Mouse (Mus musculus) midbrain, embryonic 15.5 days (tissue): ENCODE data around the gene Galt. TPM values are rescaled to one million over a fixed set of nuclear protein-coding genes. Genes with fewer than 3 reads are reported as not detected.
A peak's percentile ranks its signal among the peaks of the same experiment; 100 is the strongest.
"Not testable (repeated sequence)": the region's sequence is repeated elsewhere in the genome, so short reads cannot be mapped to it uniquely, and the experiment has no call there.

Experiments
- ATAC-seq: fragments of 200-750 bp; cut with Nextera tagmentation; replicated peaks from 2 replicates; pipeline ENCODE4 v1.8.0; 2017; ENCODE audit warnings: moderate TSS enrichment
- H3K27ac ChIP-seq: fragments of 300-500 bp; sonication (generic); 2 replicates; pipeline ENCODE4 v1.5.1; 2015; ENCODE audit warnings: mild to moderate bottlenecking, inconsistent platforms
- H3K27me3 ChIP-seq: fragments of 300-500 bp; sonication (generic); replicated peaks from 2 replicates; pipeline ENCODE4 v1.6.1; 2015; ENCODE audit warnings: inconsistent platforms
- H3K36me3 ChIP-seq: fragments of 300-500 bp; sonication (generic); replicated peaks from 2 replicates; pipeline ENCODE4 v1.6.1; 2015; ENCODE audit warnings: inconsistent platforms
- H3K4me1 ChIP-seq: fragments of 300-500 bp; sonication (generic); 2 replicates; pipeline ENCODE4 v1.6.1; 2015; ENCODE audit warnings: inconsistent platforms
- H3K4me2 ChIP-seq: fragments of 300-500 bp; sonication (generic); 2 replicates; pipeline ENCODE4 v1.6.1; 2015; ENCODE audit warnings: inconsistent platforms, mild to moderate bottlenecking, moderate library complexity
- H3K4me3 ChIP-seq: fragments of 300-500 bp; sonication (generic); 2 replicates; pipeline ENCODE4 v1.5.1; 2015; ENCODE audit warnings: mild to moderate bottlenecking, inconsistent platforms
- H3K9ac ChIP-seq: fragments of 300-500 bp; sonication (generic); 2 replicates; pipeline ENCODE4 v1.6.1; 2015; ENCODE audit warnings: mild to moderate bottlenecking, inconsistent platforms
- H3K9me3 ChIP-seq: fragments of 300-500 bp; sonication (generic); 2 replicates; pipeline ENCODE4 v1.6.1; 2016; ENCODE audit warnings: inconsistent platforms
- WGBS: fragments of 180-500 bp; shearing (Covaris S2); methylation state at CpG from one replicate; pipeline ENCODE4 v1.1.7; 2015; ENCODE audit warnings: mixed read lengths; 5-methylcytosine and 5-hydroxymethylcytosine counted together
- polyA plus RNA-seq: library from polyadenylated mRNA; unstranded; fragments of >200 nt; fragmentation: Nextera tagmentation; extraction: Ambion mirVana; gene quantifications from 2 replicates; pipeline ENCODE4 v1.2.1, GENCODE M21; 2015

The Galt gene
- polyA plus RNA-seq, 1 experiment from 2014 or later = 51.1 TPM

DNA sequence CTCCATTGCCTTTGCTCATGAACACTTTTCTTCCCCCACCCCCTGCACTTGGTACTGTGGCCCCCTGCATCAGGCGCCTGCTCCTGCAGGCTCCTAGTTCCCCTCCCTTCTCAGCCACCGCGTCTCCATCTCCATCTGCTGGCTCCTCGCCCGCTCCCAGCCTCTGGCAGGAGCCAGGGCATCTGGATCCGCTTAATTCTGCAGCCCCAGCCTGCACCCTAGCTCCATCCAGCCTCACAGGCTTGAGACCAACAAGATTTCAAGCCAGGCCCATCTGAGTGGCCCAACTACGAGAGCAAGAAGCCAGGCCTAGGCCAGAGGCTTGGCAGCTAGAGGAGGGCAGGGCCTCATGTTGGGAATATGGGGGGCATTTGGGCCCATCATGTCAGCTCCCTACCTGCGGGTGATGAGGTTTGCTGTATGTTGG is 7.7 kb downstream of the Galt start:
- WGBS = 39% methylated on average over 8 of the region's 8 CpGs
- H3K9me3 ChIP-seq, H3K4me2 ChIP-seq, H3K27me3 ChIP-seq, H3K36me3 ChIP-seq, ATAC-seq, H3K9ac ChIP-seq, H3K4me3 ChIP-seq: not testable (repeated sequence)
- Histone ChIP-seq H3K4me1 (peaks cover 25% of the 10 kb centered on the region), H3K27ac (peak overlapping the region; percentile 30; the same call in 1 of the 2 replicates)

DNA sequence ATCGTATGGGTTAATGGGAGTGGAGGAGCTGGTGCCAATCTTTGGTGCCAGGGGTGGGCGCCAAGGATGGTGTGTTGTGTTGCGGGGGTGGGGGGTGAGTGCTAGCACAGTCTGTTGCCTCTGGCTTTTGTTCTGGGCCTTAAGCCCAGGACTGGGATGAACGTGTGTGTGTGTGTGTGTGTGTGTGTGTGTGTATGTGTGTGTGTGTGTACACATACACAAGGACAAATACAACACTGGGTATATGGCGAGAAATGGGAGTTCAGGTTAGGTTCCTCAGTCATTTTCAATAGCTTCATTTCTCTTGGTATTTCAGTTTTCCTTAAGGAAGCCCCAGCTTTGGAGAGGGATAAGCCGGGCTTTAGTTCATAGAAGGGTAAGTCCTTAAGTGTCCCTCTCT is 8.1 kb downstream of the Galt start:
- H3K4me3 ChIP-seq, ATAC-seq, H3K27ac ChIP-seq, H3K36me3 ChIP-seq, H3K27me3 ChIP-seq, H3K9ac ChIP-seq, H3K4me2 ChIP-seq, H3K9me3 ChIP-seq: not testable (repeated sequence)
- peaks cover 25% of the 10 kb centered on the region for H3K4me1 ChIP-seq
- 82% methylated on average over 5 of the region's 6 CpGs for WGBS

DNA sequence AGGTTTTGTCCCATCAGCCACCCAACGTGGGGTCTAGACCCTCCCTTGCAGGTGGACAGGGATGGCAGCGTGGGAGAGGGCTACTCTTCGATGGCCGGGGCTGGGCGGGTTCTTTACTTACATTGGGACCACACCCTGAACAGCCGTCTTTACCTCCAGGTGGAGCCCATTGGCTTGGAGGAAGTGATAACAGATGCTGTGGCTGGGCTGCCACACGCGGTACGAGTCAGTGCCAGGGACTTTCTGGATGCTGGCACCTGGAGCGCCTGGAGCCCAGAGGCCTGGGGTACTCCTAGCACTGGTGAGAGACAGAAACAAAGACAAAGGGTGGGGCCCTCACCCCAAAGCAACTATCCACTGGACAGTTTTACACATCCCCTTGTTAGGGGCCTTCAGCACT is 12.3 kb downstream of the Galt start:
- H3K27me3 ChIP-seq, H3K36me3 ChIP-seq, H3K4me3 ChIP-seq, H3K27ac ChIP-seq, H3K9ac ChIP-seq, H3K4me2 ChIP-seq, H3K4me1 ChIP-seq, H3K9me3 ChIP-seq, ATAC-seq: not testable (repeated sequence)
- 87% methylated on average over 10 of the region's 10 CpGs for WGBS

DNA sequence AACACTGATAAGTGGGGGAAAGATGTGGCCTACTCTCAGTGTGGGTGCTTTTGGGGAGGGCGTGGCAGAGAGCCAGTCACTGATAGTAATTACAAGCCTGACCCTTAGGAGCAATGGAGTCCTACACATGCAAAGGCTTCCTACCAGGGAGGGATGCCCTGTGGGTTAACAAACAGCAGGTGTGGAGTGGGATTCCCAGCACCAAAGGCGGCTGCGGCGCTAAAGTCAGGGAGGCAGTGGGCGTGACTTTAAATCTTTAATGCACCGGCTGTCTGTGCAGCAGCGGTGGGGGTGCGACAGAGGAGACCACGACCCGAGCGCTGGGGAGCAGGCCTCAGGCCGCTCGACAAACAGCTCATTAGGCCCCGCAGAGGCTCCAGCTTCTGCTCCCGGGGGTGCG is 17.9 kb downstream of the Galt start:
- H3K27me3 ChIP-seq, H3K36me3 ChIP-seq, H3K4me1 ChIP-seq, H3K9me3 ChIP-seq, ATAC-seq, H3K27ac ChIP-seq, H3K9ac ChIP-seq: not testable (repeated sequence)
- WGBS = 6% methylated on average over 7 of the region's 16 CpGs
- H3K4me3 ChIP-seq = peak overlapping the region; percentile 37
- H3K4me2 ChIP-seq = peak overlapping the region; percentile 48

DNA sequence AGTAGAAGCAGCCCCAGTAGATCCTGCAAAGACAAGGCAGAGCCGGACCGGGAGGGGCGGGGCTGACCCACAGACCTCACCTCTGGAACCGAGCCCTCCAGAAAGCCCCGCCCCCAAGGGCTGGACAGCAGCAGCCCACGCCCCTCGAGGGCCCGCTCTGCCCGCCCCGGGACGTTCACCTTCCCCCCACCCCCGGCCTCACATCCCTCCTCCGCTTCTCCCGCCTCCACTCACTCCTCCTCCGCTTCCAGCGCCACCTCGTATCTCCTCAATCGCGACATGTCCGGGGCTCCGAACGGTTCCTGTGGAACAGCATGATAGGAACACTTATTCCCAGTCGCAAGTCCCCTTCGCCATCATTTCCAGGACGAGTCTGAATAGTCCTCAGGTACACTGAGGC is 18.5 kb downstream of the Galt start:
- H3K4me1 ChIP-seq, ATAC-seq, H3K36me3 ChIP-seq, H3K9me3 ChIP-seq, H3K27me3 ChIP-seq: not testable (repeated sequence)
- Histone ChIP-seq H3K4me3 (peak overlapping the region; percentile 50), H3K9ac (peak overlapping the region; percentile 38; the same call in 1 of the 2 replicates), H3K27ac (peak overlapping the region; percentile 60; the same call in 1 of the 2 replicates), H3K4me2 (peak overlapping the region; percentile 56)
- WGBS = 0% methylated on average over 24 of the region's 25 CpGs

DNA sequence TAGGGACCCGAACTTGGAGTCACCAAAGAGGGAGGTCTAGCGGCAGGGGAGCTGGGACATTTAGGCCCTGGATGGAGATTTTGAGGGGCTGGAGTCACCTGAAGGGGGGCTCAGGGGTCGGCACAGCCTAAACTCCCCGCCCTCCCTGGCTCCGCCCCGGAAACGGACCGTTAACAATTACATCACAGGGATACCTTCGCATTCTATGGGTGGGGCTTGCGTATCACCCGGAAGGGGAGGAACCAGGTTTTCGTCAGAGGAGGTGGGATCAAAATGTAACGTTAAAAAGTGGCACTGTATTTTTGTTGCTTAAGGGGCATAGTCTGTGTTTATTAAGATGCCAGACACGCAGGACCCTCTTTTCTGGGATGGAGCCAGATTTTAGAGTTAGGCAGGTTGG is 19.0 kb downstream of the Galt start, which contains the start of gene Ccl27a:
Gene Ccl27a, minus strand, starts transcription at position 246 of the 400 bp plus-strand sequence.
- whole genome bisulfite sequencing = under 1% methylated on average over 12 of the region's 14 CpGs
- Histone ChIP-seq H3K4me3 (peak within 1 kb of the TSS; percentile 50), H3K4me2 (peak within 1 kb of the TSS; percentile 56), H3K27ac (peak within 1 kb of the TSS; percentile 71), H3K9ac (peak within 1 kb of the TSS; percentile 38; the same call in 1 of the 2 replicates)
- not testable (repeated sequence) for H3K9me3 ChIP-seq, H3K4me1 ChIP-seq, H3K27me3 ChIP-seq, ATAC-seq, H3K36me3 ChIP-seq

DNA sequence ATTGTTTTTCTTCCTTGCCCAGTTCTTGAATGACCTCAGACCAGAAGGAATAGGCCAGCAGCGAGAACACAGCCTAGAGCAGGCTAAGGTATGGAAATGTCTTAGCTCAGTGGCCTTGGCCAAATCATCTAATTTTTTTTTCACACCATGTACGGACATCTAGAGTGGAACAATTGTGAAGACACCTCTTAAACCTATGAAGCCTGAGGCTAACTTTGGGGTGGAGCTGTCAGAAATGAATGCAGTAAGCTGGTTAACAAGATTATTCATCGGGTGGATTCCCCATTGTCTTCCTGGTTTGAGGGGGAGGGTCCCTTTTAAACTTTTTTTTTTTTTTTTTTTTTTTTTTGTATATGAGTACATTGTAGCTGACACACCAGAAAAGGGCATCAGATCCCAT is 19.5 kb downstream of the Galt start:
- peak overlapping the region; percentile 38; the same call in 1 of the 2 replicates for H3K9ac ChIP-seq
- not testable (repeated sequence) for ATAC-seq, H3K36me3 ChIP-seq, H3K9me3 ChIP-seq, H3K27me3 ChIP-seq, H3K4me1 ChIP-seq
- H3K27ac ChIP-seq = peak overlapping the region; percentile 71
- H3K4me3 ChIP-seq = peak overlapping the region; percentile 50
- peak overlapping the region; percentile 56 for H3K4me2 ChIP-seq
- 55% methylated on average over 3 of the region's 3 CpGs for WGBS

DNA sequence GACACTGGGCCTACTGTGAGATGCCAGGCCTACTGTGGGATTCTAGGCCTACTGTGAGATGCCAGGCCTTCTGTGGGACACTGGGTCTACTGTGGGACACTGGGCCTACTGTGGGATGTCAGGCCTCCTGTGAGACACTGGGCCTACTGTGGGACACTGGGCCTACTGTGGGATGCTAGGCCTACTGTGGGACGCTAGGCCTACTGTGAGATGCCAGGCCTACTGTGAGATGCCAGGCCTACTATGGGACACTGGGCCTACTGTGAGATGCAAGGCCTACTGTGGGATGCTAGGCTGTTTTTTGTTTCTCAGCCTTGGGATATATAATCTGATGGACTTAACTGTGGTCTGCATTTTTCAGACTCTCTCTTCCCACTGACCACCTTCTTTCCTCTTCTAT is 20.8 kb downstream of the Galt start:
- not testable (repeated sequence) for H3K9ac ChIP-seq, H3K27ac ChIP-seq, H3K27me3 ChIP-seq, H3K36me3 ChIP-seq, ATAC-seq, H3K4me3 ChIP-seq, H3K4me1 ChIP-seq, H3K9me3 ChIP-seq, H3K4me2 ChIP-seq
- 78% methylated on average over 1 of the region's 1 CpGs for WGBS

DNA sequence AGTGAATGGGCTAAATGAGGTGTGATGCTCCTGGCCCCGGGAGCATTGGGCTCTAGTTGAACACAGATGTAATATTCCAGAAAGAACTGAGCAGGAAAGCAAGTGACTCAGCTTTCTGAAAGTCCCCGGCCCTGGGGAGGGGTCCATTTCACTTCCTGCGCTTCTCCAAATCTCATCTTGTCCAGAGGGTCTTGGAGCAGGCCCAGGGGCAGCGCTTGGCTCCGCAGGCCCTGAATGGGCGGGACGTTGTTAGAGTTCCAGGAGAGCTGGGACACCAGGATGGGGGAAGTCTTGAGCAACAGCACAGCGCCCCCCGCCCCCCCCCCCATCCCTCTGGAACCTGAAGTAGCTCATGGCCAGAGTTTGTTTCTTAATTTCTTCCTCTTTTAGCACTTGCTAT is 26.2 kb downstream of the Galt start:
- not testable (repeated sequence) for H3K4me1 ChIP-seq, H3K9me3 ChIP-seq, H3K4me3 ChIP-seq, H3K36me3 ChIP-seq, H3K9ac ChIP-seq, H3K4me2 ChIP-seq, H3K27me3 ChIP-seq, H3K27ac ChIP-seq, ATAC-seq
- WGBS = 33% methylated on average over 4 of the region's 9 CpGs

DNA sequence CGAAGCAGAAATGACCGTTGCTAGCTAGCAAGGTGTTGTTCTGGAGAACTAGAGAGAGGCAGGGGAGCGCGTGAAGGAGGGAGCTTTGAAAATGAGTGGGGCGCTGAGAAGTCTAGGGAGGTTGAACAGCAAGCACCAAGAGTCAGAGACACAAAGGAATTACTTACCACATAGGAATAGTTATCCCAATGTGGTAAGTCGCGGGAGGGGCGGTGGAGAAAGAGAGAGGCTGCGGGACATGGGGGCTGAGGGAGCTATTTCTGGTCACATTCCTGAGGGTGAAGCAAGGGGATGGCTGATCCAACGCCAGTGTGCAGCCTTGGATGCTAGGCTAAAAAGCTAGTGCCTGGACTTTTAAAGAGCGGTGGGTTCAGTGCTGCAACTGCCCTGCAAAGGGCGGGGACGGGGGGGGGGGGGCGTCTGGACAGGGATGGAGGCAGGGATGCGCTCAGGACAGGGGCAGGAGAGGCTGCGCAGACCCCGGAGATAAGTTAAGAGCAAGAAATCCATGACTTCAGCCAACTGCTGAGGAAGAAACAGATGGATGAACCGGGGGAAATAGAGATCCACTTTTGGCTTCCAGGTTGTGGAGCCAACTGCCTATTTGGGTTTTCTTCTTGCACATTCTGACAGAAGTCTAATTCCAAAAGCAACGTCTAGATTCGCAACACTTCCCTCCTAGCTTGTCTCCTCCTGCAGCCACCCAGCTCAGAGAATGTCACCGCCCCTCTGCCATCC is 26.9 kb downstream of the Galt start:
- H3K4me2 ChIP-seq, H3K9ac ChIP-seq, H3K9me3 ChIP-seq, H3K4me3 ChIP-seq, H3K27ac ChIP-seq, H3K4me1 ChIP-seq, H3K36me3 ChIP-seq, H3K27me3 ChIP-seq, ATAC-seq: not testable (repeated sequence)
- 15% methylated on average over 17 of the region's 21 CpGs for WGBS

DNA sequence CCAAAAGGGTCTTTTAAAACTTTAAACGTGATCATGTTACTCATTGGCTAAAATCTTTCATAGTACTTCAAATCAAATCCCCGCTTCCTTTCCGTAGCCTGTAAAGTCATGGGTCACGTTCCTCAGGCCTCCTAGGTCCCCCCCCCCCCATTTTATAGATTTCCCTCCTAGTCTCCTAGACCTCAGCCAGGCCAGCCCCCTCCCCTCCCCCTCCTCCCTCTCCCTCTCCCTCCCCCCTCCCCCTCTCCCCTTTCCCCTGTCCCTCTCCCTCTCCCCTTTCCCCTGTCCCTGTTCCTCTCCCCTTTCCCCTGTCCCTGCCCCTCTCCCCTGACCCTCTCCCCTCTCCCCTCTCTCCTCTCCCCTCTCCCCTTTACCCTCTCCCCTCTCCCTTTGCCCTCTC is 27.7 kb downstream of the Galt start:
- ATAC-seq, H3K27me3 ChIP-seq: not testable (repeated sequence)
- WGBS = 25% methylated on average over 4 of the region's 4 CpGs

DNA sequence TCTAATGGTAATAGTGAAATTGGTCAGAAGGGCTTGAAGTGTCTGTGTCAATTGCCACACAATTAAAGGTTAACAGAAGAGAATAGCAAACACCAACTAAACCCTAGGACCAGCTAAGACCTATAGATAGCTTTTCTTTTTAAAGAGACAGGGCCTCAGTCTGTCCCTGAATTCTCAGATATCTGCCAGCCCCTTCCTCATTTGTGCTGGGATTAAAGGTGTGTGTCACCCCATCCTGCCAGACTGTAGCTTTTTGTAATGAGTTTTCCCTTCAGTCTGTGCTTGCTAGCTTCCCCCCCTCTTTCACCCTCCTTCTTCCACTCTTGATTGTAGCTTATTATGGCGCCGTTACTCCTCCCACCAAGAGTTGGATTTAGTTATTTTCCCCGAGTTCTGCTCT is 28.2 kb downstream of the Galt start:
- ATAC-seq, H3K9me3 ChIP-seq, H3K27me3 ChIP-seq, H3K36me3 ChIP-seq, H3K4me3 ChIP-seq, H3K4me2 ChIP-seq, H3K4me1 ChIP-seq, H3K9ac ChIP-seq, H3K27ac ChIP-seq: not testable (repeated sequence)
- WGBS = 15% methylated on average over 3 of the region's 3 CpGs

More for the DNA sequence above, 27.7 kb downstream of the Galt start:
- not testable (repeated sequence) for H3K4me3 ChIP-seq, H3K9ac ChIP-seq, H3K36me3 ChIP-seq, H3K9me3 ChIP-seq, H3K4me1 ChIP-seq, H3K4me2 ChIP-seq, H3K27ac ChIP-seq
